Mouse (Mus musculus): Measurements from ENCODE around the gene Rai1.

Gene Rai1

DNA sequence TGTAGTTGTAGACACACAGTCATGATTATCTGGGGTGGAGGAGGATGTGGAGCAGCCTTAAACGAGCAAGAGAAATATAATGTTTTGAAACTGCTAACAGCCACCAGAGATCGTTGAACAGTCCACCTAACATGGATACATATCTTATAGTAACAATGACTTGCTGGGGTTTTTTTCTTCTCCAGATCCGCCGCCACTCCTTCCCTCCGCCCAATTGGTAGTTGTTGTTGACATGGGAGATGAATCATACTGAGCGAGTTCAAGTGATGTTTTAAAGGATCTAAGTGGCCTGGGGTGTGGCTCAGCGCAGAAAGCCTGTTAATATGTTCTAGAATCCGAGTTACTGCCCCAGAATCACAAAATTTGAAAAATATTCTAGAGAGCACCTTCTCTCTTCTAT is 114.8 kb downstream of the Rai1 start:
- DNase-seq (ENCODE audit: low read depth, low spot score): peak; percentile 66

DNA sequence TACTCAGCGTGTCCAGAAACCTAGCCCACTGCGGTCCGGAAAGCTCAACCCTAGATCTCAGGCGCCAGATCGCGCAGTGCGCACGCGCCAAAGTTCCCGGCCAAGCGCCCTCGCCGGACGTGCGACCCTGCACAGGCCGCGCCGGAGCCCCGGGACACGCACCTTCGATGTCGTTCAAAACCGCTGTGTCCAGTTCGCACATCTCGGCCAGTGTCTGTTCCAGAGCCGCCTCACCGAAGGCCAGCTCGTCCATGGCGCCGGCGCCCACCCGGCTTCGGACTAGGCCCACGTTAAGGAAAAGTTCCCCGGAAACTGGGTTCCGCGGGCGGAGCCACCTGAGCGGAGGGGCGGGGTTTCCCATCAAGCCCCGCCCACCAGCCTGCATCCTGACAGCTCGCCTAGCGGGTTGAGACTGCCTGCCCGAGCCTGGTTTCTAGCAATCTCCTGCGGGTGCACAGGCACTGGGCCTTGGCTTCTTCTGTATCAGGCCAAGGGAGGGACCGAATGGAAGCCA is 115.5 kb downstream of the Rai1 start:
- DNase-seq (ENCODE audit: low read depth, low spot score): peak; percentile 95

DNA sequence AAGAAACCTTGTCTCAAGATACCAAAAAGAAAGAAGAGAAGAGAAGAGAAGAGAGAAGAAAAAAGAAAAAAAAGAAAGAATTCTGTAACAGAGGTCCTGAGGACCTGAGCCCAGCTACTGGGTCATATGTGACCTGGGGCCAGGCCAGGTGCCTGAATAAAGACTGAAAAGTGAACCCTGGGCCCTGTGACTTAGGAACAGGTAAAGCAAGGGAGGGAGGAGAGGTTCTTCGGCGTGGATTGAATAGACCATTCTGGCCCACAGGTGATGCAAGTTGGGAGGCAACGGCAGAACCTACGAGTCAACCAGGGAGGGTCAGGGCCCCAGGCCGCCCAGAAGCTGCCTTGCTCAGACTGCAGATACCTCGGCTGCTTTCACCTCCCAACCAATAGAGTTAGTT is 116.6 kb downstream of the Rai1 start:
- DNase-seq (ENCODE audit: low read depth, low spot score): no peak

DNA sequence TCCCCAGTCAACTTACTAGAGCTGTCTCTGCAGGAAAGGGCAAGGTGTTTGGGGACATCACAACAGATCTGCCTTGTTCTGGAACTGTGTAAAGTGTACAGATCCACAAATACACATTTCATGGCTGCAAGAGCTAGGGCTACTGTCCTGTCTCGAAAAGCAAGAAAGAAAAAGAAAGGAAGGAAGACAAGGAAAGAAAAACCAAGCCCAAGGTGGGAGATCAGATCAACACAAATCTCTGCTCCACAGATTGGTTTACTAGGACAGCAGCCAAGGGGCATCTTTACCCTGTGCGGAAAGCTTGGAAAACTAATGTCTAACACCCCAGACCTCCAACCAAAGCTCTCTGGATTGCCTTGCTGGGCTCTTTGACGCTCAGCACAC is 117.3 kb downstream of the Rai1 start:
- DNase-seq (ENCODE audit: low read depth, low spot score): no peak

DNA sequence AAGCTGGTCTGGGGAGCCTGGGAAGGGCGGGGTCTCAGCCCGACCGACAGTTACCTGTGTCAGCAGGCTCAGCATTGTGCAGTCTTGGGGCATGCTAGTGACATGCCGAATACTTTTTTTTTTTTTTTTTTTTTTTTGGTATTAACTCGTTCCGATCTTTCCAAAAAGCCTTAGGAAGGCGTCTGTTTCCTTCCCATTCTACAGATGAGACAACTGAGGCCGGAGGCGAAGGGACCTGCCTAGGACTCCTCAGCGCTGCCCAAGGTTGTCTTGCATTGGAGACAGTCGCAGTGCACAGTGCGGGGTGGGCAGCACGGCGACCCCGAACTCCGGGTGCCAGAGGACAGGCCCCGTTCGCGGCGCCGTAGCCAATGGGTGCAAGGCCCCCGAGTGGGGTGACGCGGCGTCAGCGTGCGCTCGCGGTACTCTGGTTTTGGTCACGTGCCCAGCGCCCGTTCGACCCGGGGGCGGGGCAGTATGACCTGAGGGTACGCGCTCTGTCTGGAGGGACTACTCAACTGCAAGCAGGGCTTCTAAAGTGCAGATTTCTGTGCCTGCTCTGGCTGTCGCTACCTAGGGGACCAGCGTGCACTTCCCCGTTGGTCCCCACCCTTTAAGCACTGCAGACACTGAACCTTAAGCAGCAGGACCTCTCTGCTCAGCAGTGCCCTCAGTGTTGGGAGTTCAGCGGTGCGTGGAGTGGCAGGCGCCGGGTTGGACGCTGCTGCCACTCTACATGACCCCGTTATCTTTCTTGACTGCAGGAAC is 117.8 kb downstream of the Rai1 start, which contains the start of gene Srebf1:
TSS of gene Srebf1 (minus strand) at position 113 of the 768 bp plus-strand sequence.
- DNase-seq (ENCODE audit: low read depth, low spot score): peak; percentile 89

DNA sequence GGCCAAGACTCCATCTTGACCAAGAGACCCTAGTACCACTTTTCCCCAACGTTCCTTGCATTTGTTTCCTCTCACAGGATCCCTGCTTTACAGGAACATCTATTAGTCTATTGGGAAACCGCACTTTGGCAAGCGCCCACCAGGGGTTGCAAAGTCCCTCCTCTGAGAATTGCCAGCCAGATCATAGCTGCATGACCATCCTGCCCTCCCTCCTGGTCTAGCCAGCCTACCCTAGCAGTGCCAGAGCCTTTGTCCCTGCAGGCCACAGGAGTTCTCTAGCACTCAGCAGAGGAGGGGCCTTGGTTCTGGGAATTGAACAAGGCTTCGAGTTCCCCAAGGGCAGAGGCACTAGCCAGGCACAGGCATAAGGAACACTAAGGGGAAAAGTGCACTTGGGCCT is 119.9 kb downstream of the Rai1 start:
- DNase-seq (ENCODE audit: low read depth, low spot score): no peak

DNA sequence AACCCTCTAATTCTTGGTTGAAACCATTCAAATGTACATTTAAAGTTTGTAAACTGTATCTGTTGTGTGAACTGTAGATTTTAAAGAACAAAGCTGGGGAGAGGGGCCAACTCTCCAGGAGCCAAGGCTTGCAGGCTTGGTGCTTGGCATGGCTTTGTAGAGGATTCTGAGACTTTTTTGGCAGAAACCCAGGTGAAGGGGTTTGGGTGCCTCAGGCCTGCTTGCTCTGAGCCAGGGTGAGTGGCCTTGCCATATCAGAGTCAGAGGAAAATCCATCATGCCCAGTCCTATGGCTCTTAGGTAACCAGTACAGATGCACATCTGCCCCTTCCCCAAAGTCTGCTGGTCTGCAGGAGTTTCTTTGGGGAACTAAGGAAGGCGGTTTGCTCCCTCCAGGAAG is 121.1 kb downstream of the Rai1 start:
- no peak for DNase-seq (ENCODE audit: low read depth, low spot score)

DNA sequence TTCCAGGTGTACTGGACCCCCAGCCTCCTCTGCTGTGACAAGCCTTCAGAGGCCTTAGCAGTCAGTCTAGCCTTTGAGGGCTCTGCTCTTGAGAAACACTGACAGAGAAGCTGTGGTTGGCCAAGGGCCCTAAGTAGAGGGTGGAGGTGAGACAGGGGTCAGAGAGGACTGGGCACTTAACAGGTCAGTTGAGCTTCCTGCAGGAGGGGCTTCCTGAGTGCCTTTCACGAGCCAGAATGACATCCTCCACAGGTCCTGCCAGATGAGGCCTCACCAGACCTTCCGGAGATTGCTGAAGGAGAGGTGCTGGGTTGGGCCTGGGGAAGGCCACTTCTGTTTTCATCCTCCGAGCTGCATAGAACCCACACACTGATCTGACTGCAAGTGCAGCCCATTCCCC is 123.7 kb downstream of the Rai1 start:
- no peak for DNase-seq (ENCODE audit: low read depth, low spot score)

DNA sequence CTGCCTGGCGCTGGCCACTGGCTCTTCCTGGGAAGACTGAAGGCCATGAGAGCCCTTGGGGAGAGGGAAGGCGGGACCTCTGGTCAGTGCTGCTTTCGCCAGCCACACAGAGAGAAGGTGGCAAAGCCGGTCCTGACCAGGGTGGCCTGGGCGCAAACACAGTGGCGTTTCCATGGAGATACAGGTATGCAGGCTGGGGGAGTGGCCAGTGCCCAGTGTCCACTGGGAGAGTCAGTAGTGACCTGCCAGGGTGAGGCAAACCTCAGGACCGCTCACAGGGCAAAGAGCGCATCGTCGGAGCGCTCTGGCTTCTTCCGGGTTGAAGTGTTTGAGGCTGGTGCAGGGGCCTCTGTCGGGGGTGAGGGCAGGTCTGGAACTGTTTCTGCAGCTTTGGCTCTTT is 125.0 kb downstream of the Rai1 start:
- no peak for DNase-seq (ENCODE audit: low read depth, low spot score)

DNA sequence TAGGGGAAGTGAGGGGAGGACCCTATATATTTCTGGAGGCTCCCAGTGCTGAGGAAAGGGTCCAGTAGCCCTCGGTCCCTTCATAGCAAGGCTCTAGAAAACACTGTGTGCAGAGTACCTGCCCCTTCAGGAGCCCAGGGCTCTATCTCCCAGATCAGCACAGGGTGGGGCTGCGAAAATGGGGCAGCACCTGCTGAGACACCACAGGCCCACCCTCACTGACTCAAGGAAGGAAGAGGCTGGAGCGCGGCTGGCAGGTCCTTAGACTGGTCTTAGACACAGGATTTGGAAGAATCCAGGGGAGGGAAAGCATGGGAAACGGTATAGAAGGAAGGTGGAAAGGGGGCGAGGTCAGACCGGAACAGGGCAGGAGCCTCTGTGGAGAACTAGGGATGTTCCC is 125.7 kb downstream of the Rai1 start:
- no peak for DNase-seq (ENCODE audit: low read depth, low spot score)

DNA sequence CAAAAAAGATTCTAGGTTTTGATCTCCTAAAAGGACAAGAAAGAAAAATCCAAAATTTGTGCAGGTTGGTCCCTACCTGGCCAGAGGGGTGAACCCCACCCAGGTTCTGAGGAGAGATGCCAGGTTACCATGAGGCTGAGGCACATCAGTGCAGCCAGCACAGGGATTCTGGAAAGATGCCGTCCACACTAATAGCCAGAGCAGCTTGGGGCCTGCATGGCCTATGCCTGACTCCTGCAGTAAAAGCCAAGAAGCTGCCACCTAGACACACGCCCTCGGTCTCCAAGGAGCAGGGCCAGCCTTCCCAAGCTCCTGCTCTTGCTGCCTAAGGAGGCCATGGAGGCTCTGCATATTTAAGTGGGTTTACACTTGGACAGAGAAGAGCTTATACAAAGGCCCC is 126.5 kb downstream of the Rai1 start:
- no peak for DNase-seq (ENCODE audit: low read depth, low spot score)

DNA sequence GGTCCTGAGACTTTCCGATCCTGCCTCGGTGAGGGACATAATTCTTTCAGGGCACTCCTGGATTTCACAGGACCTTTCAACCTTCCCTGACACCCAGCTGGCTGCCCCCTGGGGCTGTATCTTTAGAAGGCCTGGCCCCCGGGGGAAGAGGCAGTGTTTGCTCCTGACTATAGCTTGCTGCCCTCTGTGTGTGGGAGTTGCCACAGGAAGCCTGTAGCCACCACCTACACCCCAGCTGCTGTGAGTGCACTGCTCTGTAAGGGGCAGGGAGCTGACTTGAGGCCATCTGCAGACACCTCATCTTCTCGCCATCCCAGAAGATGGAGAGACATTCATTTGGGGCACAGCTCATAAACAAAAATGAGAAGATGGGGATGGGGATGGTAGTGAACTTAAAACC is 127.1 kb downstream of the Rai1 start:
- peak; percentile 36 for DNase-seq (ENCODE audit: low read depth, low spot score)

DNA sequence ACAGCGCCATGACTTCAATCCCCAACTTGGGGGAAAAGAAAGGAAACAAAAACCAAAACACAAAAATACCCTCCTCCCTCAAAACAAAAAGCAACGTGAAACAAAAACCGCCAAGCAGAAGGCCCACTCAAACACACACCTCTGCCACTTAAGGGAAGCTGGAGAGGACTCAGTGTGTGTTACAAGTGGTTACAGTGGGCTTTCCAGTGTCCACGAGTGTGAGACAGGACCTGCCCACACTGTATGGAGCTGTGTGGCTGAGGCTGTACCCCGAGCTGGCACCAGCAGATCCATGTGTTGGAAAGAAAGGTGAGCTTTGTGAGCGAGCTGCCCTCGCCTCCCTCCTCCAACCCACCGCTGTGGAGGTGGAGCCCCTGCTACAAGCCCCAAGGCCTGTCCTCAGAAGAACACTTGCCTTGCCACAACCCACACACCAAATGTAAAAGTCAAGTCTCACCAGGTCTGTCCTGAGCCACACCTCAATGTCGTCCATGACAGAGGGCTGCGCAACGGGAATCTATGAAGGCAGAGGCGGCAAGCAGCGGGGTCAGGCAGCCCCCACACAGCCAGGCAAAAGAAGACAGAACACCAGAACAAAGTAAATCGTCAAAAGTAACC is 127.7 kb downstream of the Rai1 start:
- no peak for DNase-seq (ENCODE audit: low read depth, low spot score)

DNA sequence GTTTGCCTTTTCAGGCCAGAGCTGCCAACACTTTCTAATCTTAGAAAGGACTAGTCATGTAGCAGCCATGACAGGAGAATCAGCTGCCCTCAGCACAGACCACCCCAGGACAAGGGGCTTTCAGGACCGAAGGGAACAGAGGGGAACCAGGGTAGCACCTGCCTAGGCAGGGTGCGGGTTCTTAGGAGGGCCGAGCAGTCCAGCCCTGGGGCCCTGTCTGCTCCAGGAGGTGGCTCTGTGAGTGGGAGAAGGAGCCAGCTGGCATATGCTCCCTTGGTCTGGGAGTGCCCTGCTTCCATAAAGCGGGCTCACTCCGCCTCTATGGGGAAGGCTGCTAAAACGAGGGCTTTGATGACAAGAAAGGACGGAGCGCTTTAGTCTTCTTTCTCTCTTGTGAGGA is 128.4 kb downstream of the Rai1 start:
- no peak for DNase-seq (ENCODE audit: low read depth, low spot score)

DNA sequence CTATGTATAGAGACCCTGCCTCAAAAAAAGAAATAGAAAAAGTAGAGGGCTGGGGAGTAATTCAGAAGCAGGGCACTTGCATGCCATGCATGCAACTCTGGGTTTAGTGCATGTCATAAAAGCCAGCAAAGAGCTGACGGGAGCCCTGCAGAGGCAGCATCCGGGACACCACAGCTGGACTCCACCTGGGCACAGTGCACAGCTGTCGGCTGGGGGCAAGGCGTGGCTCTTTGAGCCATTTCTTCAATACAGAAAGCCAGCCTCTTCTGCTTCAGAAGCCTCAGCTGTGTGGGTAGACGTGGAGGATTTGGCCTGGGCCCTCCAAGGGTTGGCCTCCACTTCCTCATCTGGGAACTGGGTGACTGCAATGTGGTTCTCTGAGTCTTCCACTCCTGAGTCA is 130.5 kb downstream of the Rai1 start:
- DNase-seq (ENCODE audit: low read depth, low spot score): no peak

DNA sequence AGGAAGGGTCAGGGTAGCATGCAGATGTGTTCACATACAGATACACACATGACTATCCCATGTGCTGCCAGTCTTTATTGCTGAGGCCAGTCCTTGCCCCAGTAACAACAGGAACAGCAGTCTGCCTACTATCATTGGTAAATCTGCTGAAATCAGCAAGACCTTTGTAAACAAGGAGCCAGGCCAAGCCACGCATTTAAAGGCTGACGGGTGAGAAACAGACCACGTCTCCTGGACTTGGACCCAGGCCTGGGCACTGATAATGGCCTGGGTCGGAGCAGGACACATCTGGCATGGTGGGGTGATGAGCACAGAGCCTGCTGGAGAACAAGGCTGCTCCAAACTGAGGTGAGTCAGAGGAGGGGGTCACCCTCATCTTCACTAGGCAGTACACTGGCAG is 135.7 kb downstream of the Rai1 start:
- DNase-seq (ENCODE audit: low read depth, low spot score): no peak

DNA sequence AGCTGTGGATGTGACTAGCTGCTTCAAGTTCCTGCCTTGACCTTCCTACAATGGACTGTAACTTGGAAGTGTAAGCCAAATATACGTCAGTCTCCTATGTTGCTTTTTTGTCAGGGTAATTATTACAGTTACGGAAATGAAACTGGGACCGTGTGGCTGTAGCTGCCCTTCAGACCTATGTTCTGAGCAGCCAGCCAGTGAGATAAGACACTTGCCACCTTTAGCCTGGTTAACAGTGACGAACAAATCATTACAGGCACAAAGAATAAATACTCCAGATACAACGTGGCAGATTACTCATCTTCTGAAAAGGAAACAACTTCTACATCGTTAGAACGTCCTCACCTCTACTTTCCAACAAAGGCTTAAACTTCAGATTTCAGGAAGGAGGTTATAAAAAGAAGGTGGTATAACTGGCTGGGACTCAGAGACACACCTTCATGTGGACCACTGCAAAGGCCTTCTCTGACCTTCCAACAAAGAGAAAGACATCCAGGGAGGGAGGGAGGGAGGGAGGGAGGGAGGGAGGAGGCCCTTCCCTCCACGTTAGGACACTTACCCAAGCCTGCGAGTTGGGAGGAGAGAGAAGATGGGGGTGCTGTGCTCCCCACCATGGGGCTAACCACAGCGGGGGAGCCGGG is 139.8 kb downstream of the Rai1 start:
- no peak for DNase-seq (ENCODE audit: low read depth, low spot score)

DNA sequence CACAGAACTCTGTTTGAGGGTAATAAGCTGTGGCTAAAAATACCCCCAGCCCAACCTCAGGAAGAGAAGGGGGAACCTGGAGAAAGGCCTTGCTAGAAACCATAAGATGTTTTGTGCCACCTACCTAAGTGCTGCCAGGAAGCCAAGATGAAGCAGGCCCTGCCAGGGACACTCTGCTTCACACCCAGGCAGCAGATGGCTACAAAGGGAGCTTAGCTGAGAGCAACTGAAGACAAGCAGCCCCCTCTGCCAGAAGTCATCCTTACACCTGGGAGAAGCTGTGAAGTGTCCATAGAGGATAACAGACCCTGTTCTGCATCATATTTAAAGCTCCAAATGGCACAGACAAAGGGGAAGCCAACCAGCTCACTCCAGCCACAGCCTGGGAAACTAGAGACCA is 141.3 kb downstream of the Rai1 start:
- DNase-seq (ENCODE audit: low read depth, low spot score): no peak

DNA sequence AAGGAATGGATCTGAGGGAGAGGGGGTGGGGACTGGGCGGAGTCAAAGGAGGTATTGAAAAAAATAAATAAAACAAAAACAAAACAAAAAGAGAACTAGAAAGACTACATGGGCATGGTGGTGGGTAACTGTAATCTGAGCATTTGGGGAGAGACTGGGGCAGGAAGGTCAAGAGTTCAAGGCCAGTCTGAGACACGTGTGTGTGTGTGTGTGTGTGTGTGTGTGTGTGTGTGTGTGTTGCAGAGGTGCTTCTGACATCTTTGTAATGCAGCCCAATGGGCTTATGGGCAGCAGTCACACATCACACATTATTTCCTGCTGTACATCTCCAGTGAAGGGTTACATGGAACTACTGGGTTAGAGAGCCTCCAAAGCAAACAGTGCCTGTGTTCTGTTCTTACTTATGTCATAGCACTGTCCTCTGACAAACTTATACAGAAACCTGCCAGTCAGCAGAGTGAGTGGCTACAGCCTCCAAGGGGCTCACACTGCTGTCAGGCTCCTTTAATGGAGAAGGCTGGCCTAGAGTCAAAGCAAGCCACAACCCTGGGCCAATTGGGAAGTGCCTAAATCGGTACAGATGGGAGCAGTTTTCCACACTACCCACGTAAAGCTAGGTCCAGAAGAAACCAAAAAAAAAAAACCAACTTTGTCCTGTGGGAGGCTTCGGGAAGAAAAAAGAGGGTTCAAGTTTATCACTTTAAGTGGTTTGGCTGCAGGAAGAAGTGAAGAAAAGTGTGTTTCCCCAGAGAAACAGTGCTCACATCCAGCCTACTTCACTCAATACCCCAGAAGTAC is 143.1 kb downstream of the Rai1 start:
- DNase-seq (ENCODE audit: low read depth, low spot score): no peak

Data from CD4-positive helper T cell, adult 2 months (primary cell).